Mouse (Mus musculus) myocyte (in vitro differentiated cells): ENCODE data around the gene Igfbp2. TPM values are rescaled to one million over a fixed set of nuclear protein-coding genes. Genes with fewer than 3 reads are reported as not detected.

ENCODE experiments used
- H3K27me3 ChIP-seq: one replicate; pipeline ENCODE4 v1.6.1; 2011; ENCODE audit not compliant: control insufficient read depth, insufficient read depth, insufficient read length
- H3K36me3 ChIP-seq: one replicate; pipeline ENCODE4 v1.6.1; 2011; ENCODE audit not compliant: control insufficient read depth, insufficient read depth
- H3K4me2 ChIP-seq: one replicate; pipeline ENCODE4 v1.6.1; 2011; ENCODE audit warnings: low read depth, control low read depth
- H3K4me3 ChIP-seq: one replicate; pipeline ENCODE4 v1.5.1; 2011; ENCODE audit warnings: mild to moderate bottlenecking, control low read depth, moderate library complexity
- H3K79me2 ChIP-seq: one replicate; pipeline ENCODE4 v1.6.1; 2011; ENCODE audit not compliant: control insufficient read depth, insufficient read depth
- H3ac ChIP-seq: one replicate; pipeline ENCODE4 v1.6.1; 2011; ENCODE audit not compliant: control insufficient read depth, insufficient read length
- CEBPB ChIP-seq: IDR thresholded peaks from 2 replicates; pipeline ENCODE4 v1.6.1; 2011; ENCODE audit warnings: mild to moderate bottlenecking, moderate library complexity; ENCODE audit not compliant: poor library complexity, insufficient read depth, severe bottlenecking
- E2F4 ChIP-seq: IDR thresholded peaks from one replicate; pipeline ENCODE4 v1.6.1; 2011; ENCODE audit warnings: mild to moderate bottlenecking, control low read depth, moderate library complexity; ENCODE audit not compliant: insufficient read depth
- MAX ChIP-seq: IDR thresholded peaks from one replicate; pipeline ENCODE4 v1.6.1; 2011; ENCODE audit warnings: low read depth, mild to moderate bottlenecking, control low read depth
- MYOD1 ChIP-seq, 3 experiments: IDR thresholded peaks; one replicate each; pipeline ENCODE4 v1.6.1; 2011; ENCODE audit warnings: control low read depth in 2 of 3, low read depth in 2 of 3, mild to moderate bottlenecking in 2 of 3, moderate library complexity in 1 of 3; ENCODE audit not compliant: insufficient read length in 2 of 3, control insufficient read depth in 1 of 3
- MYOG ChIP-seq, 3 experiments: IDR thresholded peaks; one replicate each; pipeline ENCODE4 v1.6.1; 2011; ENCODE audit warnings: control low read depth in 2 of 3, low read depth in 2 of 3, mild to moderate bottlenecking in 2 of 3; ENCODE audit not compliant: insufficient read length in 2 of 3, control insufficient read depth in 1 of 3, insufficient read depth in 1 of 3
- POLR2A ChIP-seq: IDR thresholded peaks from one replicate; pipeline ENCODE4 v1.6.1; 2011; ENCODE audit warnings: low read depth, mild to moderate bottlenecking, control low read depth, moderate library complexity; ENCODE audit not compliant: insufficient read length
- POLR2AphosphoS2 ChIP-seq: IDR thresholded peaks from one replicate; pipeline ENCODE4 v1.6.1; 2011; ENCODE audit warnings: low read depth, control low read depth; ENCODE audit not compliant: insufficient read length
- REST ChIP-seq: IDR thresholded peaks from one replicate; pipeline ENCODE4 v1.6.1; 2011; ENCODE audit warnings: mild to moderate bottlenecking, control low read depth, moderate library complexity; ENCODE audit not compliant: insufficient read depth, insufficient read length
- SRF ChIP-seq: IDR thresholded peaks from one replicate; pipeline ENCODE4 v1.6.1; 2011; ENCODE audit warnings: low read depth; ENCODE audit not compliant: control insufficient read depth, insufficient read length
- TCF12 ChIP-seq: IDR thresholded peaks from one replicate; pipeline ENCODE4 v1.6.1; 2011; ENCODE audit warnings: mild to moderate bottlenecking, control low read depth; ENCODE audit not compliant: poor library complexity, insufficient read depth, severe bottlenecking
- TCF3 ChIP-seq: IDR thresholded peaks from one replicate; pipeline ENCODE4 v1.6.1; 2011; ENCODE audit warnings: low read depth, control low read depth; ENCODE audit not compliant: insufficient read length
- USF1 ChIP-seq: IDR thresholded peaks from one replicate; pipeline ENCODE4 v1.6.1; 2011; ENCODE audit warnings: low read depth, mild to moderate bottlenecking, control low read depth, moderate library complexity
- polyA plus RNA-seq: library from polyadenylated mRNA; unstranded; fragments of >200 nt; fragmentation: generic; extraction: Trizol; gene quantifications from one replicate; pipeline ENCODE4 v1.2.1, GENCODE M21; 2012; ENCODE audit warnings: missing spikeins

Igfbp2 gene
- polyA plus RNA-seq, 1 experiment = 83.7 TPM

DNA sequence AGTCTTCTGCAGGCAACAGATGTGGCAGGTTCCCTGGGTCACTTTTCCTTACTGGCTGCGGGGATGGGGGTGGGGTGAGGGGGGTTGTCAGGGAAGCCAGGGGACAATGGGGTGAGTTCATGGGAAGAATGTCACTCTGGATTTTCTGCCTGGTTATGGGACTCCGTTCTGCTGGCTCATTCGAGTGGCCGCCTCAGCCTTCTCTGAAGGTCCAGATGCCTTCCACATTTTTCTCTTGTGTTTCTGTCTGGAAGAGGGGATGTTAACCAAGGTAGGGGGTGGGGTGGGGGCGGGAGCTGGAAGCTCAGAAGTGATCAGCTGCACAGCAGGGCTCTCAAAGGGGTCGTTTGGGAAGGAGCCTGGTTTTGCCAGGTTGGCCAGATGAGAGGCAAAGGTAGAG, 2.1 kb downstream of the Igfbp2 start:
- no peak overlapping the region for H3ac ChIP-seq

DNA sequence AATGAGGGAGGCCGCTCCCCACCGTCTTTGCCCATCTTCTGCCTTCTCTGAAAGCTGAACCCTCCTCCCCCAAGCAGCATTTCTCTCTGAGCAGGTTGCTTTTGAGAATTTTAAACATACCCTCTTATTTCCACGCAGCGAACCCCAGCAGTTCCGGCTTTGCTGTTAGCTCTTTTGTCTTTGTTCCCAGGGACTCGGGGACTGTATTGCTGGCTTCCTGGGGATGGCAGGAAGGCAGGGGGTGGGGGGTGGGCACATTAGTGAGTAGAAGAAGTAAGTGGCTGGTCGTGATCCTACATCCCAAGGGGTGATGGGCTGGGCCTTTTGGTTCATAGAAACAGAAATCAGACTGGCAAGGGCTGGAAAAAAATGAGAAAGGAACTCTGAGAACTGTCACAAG, 2.6 kb downstream of the Igfbp2 start:
- Histone ChIP-seq H3K79me2 (peaks cover 11% of the 10 kb centered on the region), H3K4me2 (peak overlapping the region; percentile 30), H3K27me3 (no peaks in the 10 kb centered on the region), H3K4me3 (peak overlapping the region; percentile 36), H3ac (no peak overlapping the region), H3K36me3 (no peaks in the 10 kb centered on the region)
- no peak for TF ChIP-seq TCF3
- no peak for TF ChIP-seq MYOD1 (IDR thresholded peaks at IDR 0.05; ENCODE audit: control insufficient read depth in 1 of 3, insufficient read length in 2 of 3, low read depth in 2 of 3)
- TF ChIP-seq MAX = no peak
- no peak for TF ChIP-seq USF1
- no peak for TF ChIP-seq SRF
- TF ChIP-seq MYOG (IDR thresholded peaks at IDR 0.05; ENCODE audit: control insufficient read depth in 1 of 3, insufficient read depth in 1 of 3, insufficient read length in 2 of 3, low read depth in 2 of 3) = no peak
- TF ChIP-seq POLR2A = no peak
- TF ChIP-seq E2F4 = no peak
- no peak for TF ChIP-seq TCF12
- no peak for TF ChIP-seq POLR2AphosphoS2
- TF ChIP-seq CEBPB = no peak
- no peak for TF ChIP-seq REST

More for the DNA sequence above, 2.1 kb downstream of the Igfbp2 start:
- no peaks in the 10 kb centered on the region for H3K27me3 ChIP-seq
- H3K4me3 ChIP-seq = peak overlapping the region; percentile 36
- peaks cover 11% of the 10 kb centered on the region for H3K79me2 ChIP-seq
- no peaks in the 10 kb centered on the region for H3K36me3 ChIP-seq
- H3K4me2 ChIP-seq = peak overlapping the region; percentile 95
- TF ChIP-seq MAX = no peak
- no peak for TF ChIP-seq CEBPB
- no peak for TF ChIP-seq TCF12
- TF ChIP-seq MYOG (IDR thresholded peaks at IDR 0.05; ENCODE audit: control insufficient read depth in 1 of 3, insufficient read depth in 1 of 3, insufficient read length in 2 of 3, low read depth in 2 of 3) = no peak
- no peak for TF ChIP-seq E2F4
- no peak for TF ChIP-seq USF1
- no peak for TF ChIP-seq REST
- TF ChIP-seq POLR2AphosphoS2 = no peak
- no peak for TF ChIP-seq MYOD1 (IDR thresholded peaks at IDR 0.05; ENCODE audit: control insufficient read depth in 1 of 3, insufficient read length in 2 of 3, low read depth in 2 of 3)
- no peak for TF ChIP-seq TCF3
- TF ChIP-seq SRF = no peak
- no peak for TF ChIP-seq POLR2A

DNA sequence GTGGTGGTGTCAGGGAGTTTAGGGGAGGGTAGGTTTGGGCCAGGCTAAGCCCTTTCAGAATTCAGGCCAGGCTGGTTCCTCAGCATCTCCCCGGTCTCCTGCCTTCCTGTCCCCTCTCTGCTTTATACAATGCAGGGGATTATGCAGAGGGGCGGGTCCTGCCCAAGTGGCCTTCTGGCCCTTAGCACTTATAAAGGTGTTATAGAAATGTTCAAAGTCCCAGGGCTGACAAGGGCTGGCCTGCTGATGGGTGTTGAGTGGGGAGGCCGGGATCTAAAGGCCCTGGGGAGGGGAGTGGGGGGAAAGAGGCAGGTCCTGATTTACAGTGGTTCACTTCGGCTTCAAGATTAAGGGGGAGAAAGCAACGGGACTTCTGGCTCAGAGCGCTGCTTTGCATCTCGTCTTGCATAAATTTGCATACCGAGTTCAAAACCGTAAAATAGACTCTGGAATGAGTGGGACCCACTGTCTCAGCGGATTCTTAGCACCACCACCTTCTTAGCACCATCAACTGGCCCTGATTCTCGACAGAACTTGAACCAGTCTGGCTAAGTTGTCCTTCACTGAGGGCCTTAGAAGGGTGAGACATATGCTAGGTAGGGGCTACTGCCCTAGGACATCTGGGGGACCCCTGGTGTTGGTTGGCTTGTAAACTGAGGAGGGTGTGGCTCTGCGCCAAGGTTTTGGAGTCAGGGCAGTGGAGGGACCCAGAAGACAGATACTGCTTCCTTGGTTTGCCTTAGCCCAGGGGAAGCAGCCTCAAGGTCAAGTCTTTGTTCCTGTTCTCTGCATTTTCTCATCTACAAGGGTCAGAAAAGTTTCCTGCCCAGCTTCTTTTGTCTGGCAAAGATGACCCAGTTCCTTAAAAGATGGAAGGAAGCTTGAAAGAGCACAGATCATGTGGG, 3.4 kb downstream of the Igfbp2 start:
- Histone ChIP-seq H3K36me3 (no peaks in the 10 kb centered on the region), H3K4me2 (no peak overlapping the region), H3K4me3 (no peak overlapping the region)

DNA sequence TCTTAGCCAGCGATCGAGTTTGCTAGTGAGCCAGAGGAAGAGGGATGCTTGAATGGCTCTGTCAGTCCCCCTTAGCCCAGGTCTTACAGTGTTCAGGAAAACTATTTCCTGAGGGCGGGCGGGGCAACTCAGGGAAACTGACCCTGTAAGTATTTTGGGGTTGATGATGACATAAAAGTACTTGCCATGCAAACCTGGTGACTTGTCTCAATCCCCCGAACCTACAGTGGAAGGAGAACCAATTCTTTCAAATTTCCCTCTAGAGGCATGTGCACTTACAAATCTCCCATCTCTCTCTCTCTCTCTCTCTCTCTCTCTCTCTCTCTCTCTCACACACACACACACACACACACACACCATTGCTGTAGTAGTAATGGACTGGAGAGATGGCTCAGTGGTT, 4.5 kb downstream of the Igfbp2 start:
- Histone ChIP-seq H3K4me3 (no peak overlapping the region), H3K36me3 (no peaks in the 10 kb centered on the region), H3K27me3 (no peaks in the 10 kb centered on the region), H3K79me2 (peaks cover 11% of the 10 kb centered on the region), H3ac (no peak overlapping the region), H3K4me2 (no peak overlapping the region)
- no peak for TF ChIP-seq MAX
- TF ChIP-seq MYOD1 (IDR thresholded peaks at IDR 0.05; ENCODE audit: control insufficient read depth in 1 of 3, insufficient read length in 2 of 3, low read depth in 2 of 3) = no peak
- no peak for TF ChIP-seq TCF3
- TF ChIP-seq REST = no peak
- no peak for TF ChIP-seq USF1
- TF ChIP-seq POLR2A = no peak
- no peak for TF ChIP-seq POLR2AphosphoS2
- no peak for TF ChIP-seq SRF
- no peak for TF ChIP-seq E2F4

More for the DNA sequence above, 3.4 kb downstream of the Igfbp2 start:
- no peak overlapping the region for H3ac ChIP-seq
- TF ChIP-seq CEBPB (no peak), TCF3 (no peak), REST (no peak), POLR2A (no peak), SRF (no peak), MYOD1 (IDR thresholded peaks at IDR 0.05; ENCODE audit: control insufficient read depth in 1 of 3, insufficient read length in 2 of 3, low read depth in 2 of 3) (no peak), MAX (no peak), POLR2AphosphoS2 (no peak), E2F4 (no peak), TCF12 (no peak), USF1 (no peak), MYOG (IDR thresholded peaks at IDR 0.05; ENCODE audit: control insufficient read depth in 1 of 3, insufficient read depth in 1 of 3, insufficient read length in 2 of 3, low read depth in 2 of 3) (no peak)
- peaks cover 11% of the 10 kb centered on the region for H3K79me2 ChIP-seq
- no peaks in the 10 kb centered on the region for H3K27me3 ChIP-seq
